Mouse (Mus musculus) testis, postnatal 14 days (tissue): ENCODE measurements at regions not wholly inside any gene's neighbourhood (a gene's known extent, or its start where the extent isn't known, plus 50 kb on each side); places are given as distances from the start of the nearest gene placed in this dataset.

Source experiments
- DNase-seq: peaks from one replicate; pipeline ENCODE4 v3.0.0; 2021; ENCODE audit warnings: low spot score

- DNase-seq, result no peak
Observed at GRCm38 (mm10) chr12:59589354-59589753, 369.8 kb upstream of the Fbxo33 start.

- DNase-seq, result no peak
Observed at GRCm38 (mm10) chr12:59582587-59582986, 363.1 kb upstream of the Fbxo33 start.

- DNase-seq, result no peak
Observed at GRCm38 (mm10) chr12:59579694-59580093, 360.2 kb upstream of the Fbxo33 start.

GRCm38 (mm10) chr12:59563960-59564359, 344.4 kb upstream of the Fbxo33 start:
- no peak for DNase-seq

GRCm38 (mm10) chr12:59539788-59540187, 320.3 kb upstream of the Fbxo33 start:
- no peak for DNase-seq

GRCm38 (mm10) chr12:59530521-59530920, 311.0 kb upstream of the Fbxo33 start:
- no peak for DNase-seq

GRCm38 (mm10) chr12:59523368-59523767, 303.8 kb upstream of the Fbxo33 start:
- DNase-seq, result no peak

GRCm38 (mm10) chr12:59521946-59522345, 302.4 kb upstream of the Fbxo33 start:
- no peak for DNase-seq

- no peak for DNase-seq
Observed at GRCm38 (mm10) chr12:59509857-59510256, 290.3 kb upstream of the Fbxo33 start.

GRCm38 (mm10) chr12:59509175-59509574, 289.6 kb upstream of the Fbxo33 start:
- no peak for DNase-seq

- DNase-seq, result no peak
Observed at GRCm38 (mm10) chr12:59507431-59507830, 287.9 kb upstream of the Fbxo33 start.

GRCm38 (mm10) chr12:59497434-59497833, 277.9 kb upstream of the Fbxo33 start:
- DNase-seq, result no peak

GRCm38 (mm10) chr12:59488019-59488418, 268.5 kb upstream of the Fbxo33 start:
- no peak for DNase-seq

- DNase-seq, result no peak
Observed at GRCm38 (mm10) chr12:59487507-59487906, 268.0 kb upstream of the Fbxo33 start.

GRCm38 (mm10) chr12:59460997-59461961, 241.8 kb upstream of the Fbxo33 start:
- no peak for DNase-seq

GRCm38 (mm10) chr12:59456175-59456851, 236.8 kb upstream of the Fbxo33 start:
- no peak for DNase-seq

- no peak for DNase-seq
Observed at GRCm38 (mm10) chr12:59415051-59415450, 195.5 kb upstream of the Fbxo33 start.

GRCm38 (mm10) chr12:59411491-59411890, 192.0 kb upstream of the Fbxo33 start:
- peak; percentile 16 for DNase-seq

GRCm38 (mm10) chr12:59391103-59391502, 171.6 kb upstream of the Fbxo33 start:
- no peak for DNase-seq

GRCm38 (mm10) chr12:59382812-59383211, 163.3 kb upstream of the Fbxo33 start:
- DNase-seq, result no peak

GRCm38 (mm10) chr12:59341586-59341985, 122.1 kb upstream of the Fbxo33 start:
- DNase-seq, result no peak

- DNase-seq, result no peak
Observed at GRCm38 (mm10) chr12:59330753-59331152, 111.2 kb upstream of the Fbxo33 start.

GRCm38 (mm10) chr12:59312703-59313102, 93.2 kb upstream of the Fbxo33 start:
- no peak for DNase-seq
